Mouse (Mus musculus) ZHBTc4 (cell line): ENCODE measurements around the gene Galns.
"Not testable (repeated sequence)": the region's sequence is repeated elsewhere in the genome, so short reads cannot be mapped to it uniquely, and the experiment has no call there.

Source experiments
- DNase-seq: peaks from one replicate; pipeline ENCODE4 v3.0.0-alpha.2; 2011; ENCODE audit warnings: low read depth, low spot score

Gene Galns

DNA sequence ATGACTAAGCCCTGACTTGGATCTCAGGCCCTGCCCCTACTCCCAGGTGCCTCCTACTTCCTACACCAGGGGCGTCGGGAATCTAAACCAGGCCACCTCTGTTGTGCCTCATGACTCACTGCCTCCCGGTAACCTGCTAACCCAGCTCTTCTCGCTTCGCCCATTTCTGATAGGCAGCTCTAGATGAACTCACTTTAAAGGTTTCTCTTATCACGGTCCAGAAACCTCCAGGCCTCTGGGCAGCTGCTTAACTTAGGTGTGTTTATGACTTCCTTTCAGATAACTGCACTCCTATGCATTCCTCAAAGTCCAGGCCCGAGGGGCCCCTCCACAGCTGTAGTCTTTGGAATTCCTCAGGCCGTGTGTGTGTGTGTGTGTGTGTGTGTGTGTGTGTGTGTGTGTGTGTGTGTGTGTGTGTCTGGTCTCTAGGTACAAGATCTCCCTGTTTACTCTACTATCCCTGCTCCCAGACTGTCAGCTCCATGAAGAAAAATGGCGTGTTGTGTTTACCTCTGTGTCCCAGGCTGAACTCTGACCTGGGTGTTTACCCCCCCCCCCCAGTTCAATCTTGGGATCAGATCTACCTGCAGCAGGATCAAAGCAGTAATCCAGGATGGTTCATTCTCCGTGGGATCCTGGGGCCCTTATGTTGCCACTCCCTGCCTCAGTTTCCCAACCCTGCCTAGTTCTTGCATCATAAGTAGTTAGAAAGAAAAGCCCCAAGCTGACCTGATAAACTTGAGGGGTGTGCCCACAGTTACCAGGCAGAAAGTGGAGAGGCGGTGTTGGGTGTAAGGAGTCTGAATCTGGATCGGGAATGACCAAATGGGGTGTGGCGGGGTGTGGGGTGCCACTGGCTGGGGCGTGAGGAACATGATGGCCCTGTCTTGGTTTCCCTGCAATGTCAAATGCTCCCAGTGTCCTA lies 24.9 kb upstream of the Galns start:
- peak; percentile 32 for DNase-seq

GRCm38 (mm10) chr8:122633205-122633604 lies 21.9 kb upstream of the Galns start:
- DNase-seq = no peak

GRCm38 (mm10) chr8:122632134-122632533 lies 20.9 kb upstream of the Galns start:
- not testable (repeated sequence) for DNase-seq

DNA sequence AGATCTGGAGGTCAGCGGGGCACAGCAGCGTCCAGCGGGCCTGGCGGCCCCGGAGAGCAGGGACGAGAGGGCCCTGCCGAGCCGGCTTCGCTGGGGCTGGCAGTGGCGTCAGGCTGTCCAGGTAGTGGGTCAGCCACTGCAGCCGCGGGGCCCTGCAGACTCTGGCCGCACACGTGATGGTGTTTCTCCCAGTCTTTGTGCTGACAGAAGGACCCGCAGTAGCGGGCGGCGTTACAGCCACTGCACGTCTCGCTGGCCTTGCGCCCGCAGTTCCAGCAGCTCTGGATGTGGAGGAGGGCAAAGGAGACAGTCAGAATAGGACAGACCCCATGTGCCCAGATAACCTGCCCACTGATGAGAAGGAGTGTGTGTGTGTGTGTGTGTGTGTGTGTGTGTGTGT lies 19.4 kb upstream of the Galns start:
- DNase-seq = peak; percentile 26

GRCm38 (mm10) chr8:122629388-122629787 lies 18.1 kb upstream of the Galns start:
- DNase-seq = peak; percentile 42

- DNase-seq = no peak
Measured at GRCm38 (mm10) chr8:122626896-122627295, 15.6 kb upstream of the Galns start.

DNA sequence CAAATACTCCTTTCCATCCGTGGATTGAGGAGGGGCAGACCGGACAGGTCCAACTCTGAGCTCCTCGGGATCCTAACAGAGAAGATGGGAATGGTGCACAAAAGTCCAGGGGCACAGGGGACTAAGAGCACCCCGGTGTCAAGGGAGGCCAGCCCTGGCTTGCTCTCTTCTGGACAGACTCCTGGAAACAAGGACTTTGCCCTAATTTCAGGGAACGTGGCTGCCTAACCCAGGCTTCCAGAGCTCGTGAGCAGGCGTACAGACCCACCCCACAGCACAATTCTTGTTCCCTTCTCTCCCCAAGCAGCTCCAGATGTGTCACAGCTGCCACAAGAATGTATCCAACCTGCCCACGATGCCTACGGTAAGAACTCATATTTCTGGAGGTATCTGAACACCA lies 14.5 kb upstream of the Galns start:
- no peak for DNase-seq

DNA sequence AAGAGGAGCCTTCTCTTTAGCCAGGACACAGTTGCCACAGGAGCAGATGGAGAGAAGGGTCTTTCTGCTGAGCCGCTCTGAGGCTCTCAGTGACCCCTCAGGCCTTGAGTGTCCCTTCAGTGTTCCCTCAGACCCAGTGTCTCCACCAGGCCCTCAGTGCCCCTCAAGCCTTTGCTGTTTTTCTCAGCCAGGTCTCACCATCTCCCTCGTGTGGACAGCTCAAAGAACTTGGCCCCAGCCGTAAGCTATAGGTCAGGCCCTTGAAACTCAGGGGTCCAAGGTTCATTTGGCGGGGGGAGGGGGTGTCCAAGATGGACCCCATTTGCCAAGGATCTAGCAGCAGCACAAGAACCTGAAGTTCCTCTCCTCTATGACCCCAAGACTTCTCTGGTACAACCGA lies 13.4 kb upstream of the Galns start:
- no peak for DNase-seq

DNA sequence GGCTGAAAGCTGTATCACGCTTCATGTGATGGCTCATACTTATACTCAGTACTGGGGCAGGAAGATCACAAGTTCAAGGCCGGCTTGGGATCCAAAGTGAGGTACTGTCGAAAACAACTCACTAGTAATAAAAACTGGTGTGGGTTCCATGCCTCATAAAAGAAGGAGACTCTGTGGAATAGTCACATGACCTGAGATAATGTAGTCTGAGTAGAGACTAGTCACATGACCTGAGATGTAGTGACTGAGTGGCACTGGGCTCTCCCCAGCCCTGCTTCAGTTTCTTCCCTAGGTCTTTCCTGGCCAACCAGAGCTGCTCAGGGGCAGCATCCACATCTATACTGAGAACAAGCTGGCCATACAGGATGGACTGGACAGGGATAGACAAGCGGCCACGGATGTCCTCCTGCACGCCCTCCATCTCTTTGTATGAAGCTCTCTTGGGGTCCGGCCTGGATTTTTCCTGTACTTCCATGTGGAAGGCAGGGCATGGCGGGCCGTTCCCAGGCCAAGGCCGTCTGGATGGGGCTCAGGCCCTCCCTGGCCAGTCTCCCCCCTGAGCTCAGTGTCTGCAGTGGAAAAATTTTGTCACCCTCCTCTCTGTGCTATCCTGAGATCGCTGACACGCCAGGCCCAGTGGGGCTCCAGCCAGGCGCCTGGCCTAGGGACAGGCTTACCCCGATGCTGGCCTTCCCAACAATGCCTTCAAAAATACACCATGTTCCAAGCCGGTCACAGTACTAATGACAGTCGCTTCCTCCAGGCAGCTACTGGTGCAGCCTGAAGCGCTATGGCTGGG lies 12.8 kb upstream of the Galns start:
- no peak for DNase-seq

GRCm38 (mm10) chr8:122622727-122623126 lies 11.5 kb upstream of the Galns start, which contains the start of gene Pabpn1l:
TSS of gene Pabpn1l (minus strand) at chr8:122622739.
- DNase-seq = no peak

DNA sequence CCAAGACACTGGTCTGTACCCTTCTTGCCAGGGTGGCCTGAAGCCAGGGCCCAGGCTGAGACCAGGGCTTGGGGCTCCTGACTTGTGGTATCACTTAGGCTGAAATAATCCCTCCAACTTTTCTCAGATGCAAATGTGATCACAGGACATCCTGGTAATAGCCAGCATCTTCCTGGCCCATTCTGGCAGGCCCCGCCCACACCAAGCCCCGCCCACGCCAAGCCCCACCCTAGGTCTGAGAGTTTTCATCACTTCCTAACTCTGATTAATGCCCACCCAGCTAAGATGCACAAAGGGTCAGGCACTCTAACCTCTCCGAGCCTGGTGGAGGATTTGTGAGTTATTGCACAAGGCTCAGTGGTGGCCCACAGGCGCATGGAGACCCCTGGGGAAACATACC lies 9.2 kb upstream of the Galns start:
- DNase-seq = no peak

- no peak for DNase-seq
Measured at GRCm38 (mm10) chr8:122618660-122619378, 7.6 kb upstream of the Galns start.

- DNase-seq = peak; percentile 58
Measured at GRCm38 (mm10) chr8:122617947-122618546, 6.8 kb upstream of the Galns start.

GRCm38 (mm10) chr8:122616181-122616905 lies 5.1 kb upstream of the Galns start:
- DNase-seq = no peak

DNA sequence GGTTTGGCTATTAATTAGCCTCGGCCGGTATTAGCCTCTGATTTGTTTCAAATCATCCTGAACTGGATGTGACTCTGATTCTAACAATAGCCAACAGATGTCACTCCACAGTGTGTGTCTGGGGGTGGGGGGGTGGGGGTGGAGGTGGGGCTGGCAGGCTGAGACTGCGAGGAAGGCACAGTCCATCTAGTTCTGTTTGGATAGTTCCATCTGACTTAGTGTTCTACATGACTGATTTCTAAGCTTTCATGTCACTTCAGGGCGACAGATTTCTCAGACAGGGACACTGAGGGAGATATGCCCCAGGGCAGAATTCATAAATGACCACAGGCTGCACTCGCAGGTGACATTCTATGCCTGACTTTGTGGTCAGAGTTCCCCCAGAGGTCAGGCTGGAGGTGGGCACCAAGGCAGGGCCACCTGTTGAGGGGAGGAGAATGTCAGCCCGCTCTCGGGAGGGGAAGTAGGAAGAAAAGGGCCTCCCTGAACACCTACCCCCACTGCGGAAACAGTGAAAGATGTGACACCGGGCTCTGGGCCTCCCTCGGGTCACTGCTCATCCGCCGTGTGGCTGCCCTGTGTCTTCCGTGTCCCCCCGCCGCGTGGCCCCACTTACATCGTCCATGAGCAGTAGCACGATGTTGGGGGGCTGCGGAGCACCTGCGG lies 518 bp downstream of the Galns start:
- DNase-seq = no peak

- no peak for DNase-seq
Measured at GRCm38 (mm10) chr8:122610209-122610608, 1.1 kb downstream of the Galns start.

GRCm38 (mm10) chr8:122606810-122607209 lies 4.5 kb downstream of the Galns start:
- DNase-seq = no peak

- no peak for DNase-seq
Measured at GRCm38 (mm10) chr8:122605367-122605766, 5.9 kb downstream of the Galns start.

GRCm38 (mm10) chr8:122604640-122605039 lies 6.6 kb downstream of the Galns start:
- no peak for DNase-seq

- no peak for DNase-seq
Measured at GRCm38 (mm10) chr8:122600666-122601065, 10.6 kb downstream of the Galns start.
